Mouse (Mus musculus): ENCODE measurements around the gene Hoxc6.

GRCm38 (mm10) chr15:102978615-102979515, 19.2 kb upstream of the Hoxc6 start:
- TF ChIP-seq GATA1 (IDR thresholded peaks at IDR 0.05; ENCODE audit: low read length) = no peak
- TF ChIP-seq TAL1 (IDR thresholded peaks at IDR 0.05; ENCODE audit: low read length) = no peak
